Mouse (Mus musculus) gastrocnemius, adult 8-10 months (tissue): ENCODE measurements at regions not wholly inside any gene's neighbourhood (a gene's known extent, or its start where the extent isn't known, plus 50 kb on each side); places are given as distances from the start of the nearest gene placed in this dataset.

ENCODE experiments used
- DNase-seq, 2 experiments: peaks; one replicate each; pipeline ENCODE4 v3.0.0; 2022; ENCODE audit warnings: low spot score in 2 of 2

- peak; percentile 86 to 87 for DNase-seq
Measured at GRCm38 (mm10) chr9:66646226-66646625, 53.3 kb upstream of the Usp3 start.

DNA sequence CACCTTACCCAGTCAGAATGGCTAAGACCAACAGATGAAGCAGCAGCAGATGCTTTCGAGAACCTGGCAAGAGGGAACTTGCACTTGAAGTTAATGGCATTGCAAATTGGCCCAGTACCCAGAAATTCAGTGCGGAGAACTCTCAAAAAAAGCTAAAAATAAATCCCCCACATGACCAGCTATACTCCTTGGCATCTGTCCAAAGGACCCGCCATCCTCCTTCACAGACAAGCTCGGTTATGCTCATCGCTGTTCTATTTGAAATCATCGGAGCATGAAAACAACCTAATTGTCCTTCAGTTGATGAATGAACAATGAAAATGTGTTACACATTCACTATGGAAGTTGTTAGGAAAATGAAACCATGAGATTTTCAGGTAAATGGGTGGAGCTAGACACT, 58.4 kb upstream of the Usp3 start:
- DNase-seq = no peak

- DNase-seq = no peak
Measured at GRCm38 (mm10) chr9:66657116-66657758, 56.2 kb upstream of the Car12 start.

- no peak for DNase-seq
Measured at GRCm38 (mm10) chr9:66658707-66659242, 54.7 kb upstream of the Car12 start.

DNA sequence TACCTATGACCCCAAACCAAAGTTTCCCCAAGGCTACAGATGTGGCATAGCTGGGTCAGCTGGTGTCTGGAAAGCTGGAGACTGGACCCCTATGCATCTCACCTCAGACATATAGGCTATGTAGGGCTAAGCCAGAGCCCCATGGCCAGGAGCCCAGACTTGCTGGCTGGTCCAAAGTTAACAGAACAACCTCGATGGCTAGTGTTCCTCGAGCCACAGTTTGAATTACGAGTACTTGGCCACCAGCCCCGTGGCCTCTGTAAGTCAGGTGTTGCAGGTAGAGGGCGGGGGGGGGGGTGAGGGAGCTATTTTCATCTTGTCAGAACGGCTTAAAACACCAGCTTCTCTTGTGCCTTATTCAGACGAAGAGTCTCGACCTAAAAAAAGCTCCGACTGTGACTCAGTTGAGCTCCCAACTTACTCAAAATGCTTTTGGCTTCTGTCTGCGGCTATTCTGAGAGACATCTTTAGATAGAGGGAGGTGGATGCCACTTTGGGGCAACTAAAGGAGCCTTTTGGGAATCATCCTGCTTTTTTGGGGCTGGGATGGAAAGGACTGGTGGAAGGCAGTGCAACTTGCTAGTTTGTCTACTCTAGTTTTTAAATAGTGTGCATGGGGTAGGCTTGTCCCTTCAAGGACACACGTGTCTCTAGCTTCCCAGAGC, 53.6 kb upstream of the Car12 start:
- peak in 1 of 2 experiments; percentile 54 for DNase-seq

DNA sequence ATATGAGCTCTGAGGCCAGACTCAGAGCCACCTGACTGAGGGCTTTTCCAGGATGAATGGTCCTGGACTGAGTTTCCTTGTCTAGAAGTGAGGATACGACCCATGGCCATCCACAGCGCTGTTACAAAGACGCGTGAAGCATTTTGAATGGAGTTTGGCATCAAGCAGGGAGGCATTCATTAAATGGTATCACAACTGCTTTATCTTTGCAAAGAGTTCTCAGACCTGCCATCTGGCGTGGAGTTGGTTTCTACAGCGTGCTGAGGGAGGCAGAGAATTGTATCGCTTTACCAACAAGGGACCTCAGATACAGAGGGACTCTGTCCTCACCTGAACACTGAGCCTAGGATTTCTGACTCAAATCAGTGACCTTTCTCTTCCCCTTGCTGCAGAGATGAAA, 51.9 kb upstream of the Car12 start:
- no peak for DNase-seq

DNA sequence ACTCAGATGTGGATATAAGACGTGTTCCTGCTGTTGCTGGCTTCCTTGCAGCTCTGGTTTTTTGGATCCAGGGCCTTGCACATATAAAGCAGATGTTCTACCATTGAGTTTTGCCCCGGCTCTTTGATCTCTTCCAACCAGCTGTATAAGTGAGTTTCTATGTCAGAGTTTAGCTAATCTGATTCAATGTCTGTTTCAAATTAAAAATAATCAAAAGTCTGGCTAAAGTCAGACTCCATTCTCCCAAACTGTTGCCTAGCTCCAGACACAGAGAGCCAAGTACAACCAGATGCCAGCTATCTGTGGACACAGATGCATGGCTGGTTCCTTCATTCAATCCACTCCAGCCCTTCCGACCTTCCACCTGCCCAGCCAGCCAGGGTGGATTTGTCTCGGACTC, 51.0 kb upstream of the Car12 start:
- no peak for DNase-seq
